Mouse (Mus musculus): Measurements from ENCODE around the gene 4930438A08Rik.

GRCm38 (mm10) chr11:58329906-58330275, 55.3 kb downstream of the 4930438A08Rik start:
- TF ChIP-seq REST (IDR thresholded peaks at IDR 0.05; ENCODE audit: insufficient read depth, insufficient read length) (no peak), POLR2A (IDR thresholded peaks at IDR 0.05; ENCODE audit: insufficient read length, low read depth) (no peak), MAX (IDR thresholded peaks at IDR 0.05; ENCODE audit: low read depth) (no peak), POLR2AphosphoS2 (IDR thresholded peaks at IDR 0.05; ENCODE audit: insufficient read length, low read depth) (no peak), TCF3 (IDR thresholded peaks at IDR 0.05; ENCODE audit: insufficient read length, low read depth) (no peak), SRF (IDR thresholded peaks at IDR 0.05; ENCODE audit: control insufficient read depth, insufficient read length, low read depth) (no peak), E2F4 (IDR thresholded peaks at IDR 0.05; ENCODE audit: insufficient read depth) (no peak), USF1 (IDR thresholded peaks at IDR 0.05; ENCODE audit: low read depth) (no peak)

Data from myocyte (in vitro differentiated cells).